Mouse (Mus musculus): ENCODE data around the gene Ggact.

DNA sequence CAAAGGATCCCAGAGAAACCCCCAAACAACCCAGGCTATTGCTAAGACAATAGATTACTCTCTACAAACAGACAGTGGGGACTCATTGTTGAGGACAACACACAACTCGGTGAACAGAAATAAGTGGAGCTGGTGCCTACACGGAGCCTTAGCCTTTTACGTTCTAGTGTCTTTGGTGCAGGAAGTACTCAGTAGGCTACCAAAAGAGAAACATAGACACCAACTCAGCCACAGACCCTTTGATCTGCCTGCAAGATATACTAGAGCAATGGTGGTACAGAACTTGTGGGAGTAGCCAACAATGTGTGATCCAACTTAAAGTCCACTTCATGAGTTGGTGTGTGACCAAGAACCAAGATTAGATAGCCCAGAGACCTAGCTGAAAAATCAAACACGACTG, 5.5 kb downstream of the Ggact start:
- TF ChIP-seq CTCF (IDR thresholded peaks at IDR 0.05; ENCODE audit: borderline replicate concordance, insufficient read depth, low read depth, low read length) (no peak), POLR2A (IDR thresholded peaks at IDR 0.05; ENCODE audit: borderline replicate concordance, insufficient read depth, low read length) (no peak)

All from cerebellum, adult 2 months (tissue).